ENCODE assay signal across 22 mouse cellular contexts in the genomic region with DNA sequence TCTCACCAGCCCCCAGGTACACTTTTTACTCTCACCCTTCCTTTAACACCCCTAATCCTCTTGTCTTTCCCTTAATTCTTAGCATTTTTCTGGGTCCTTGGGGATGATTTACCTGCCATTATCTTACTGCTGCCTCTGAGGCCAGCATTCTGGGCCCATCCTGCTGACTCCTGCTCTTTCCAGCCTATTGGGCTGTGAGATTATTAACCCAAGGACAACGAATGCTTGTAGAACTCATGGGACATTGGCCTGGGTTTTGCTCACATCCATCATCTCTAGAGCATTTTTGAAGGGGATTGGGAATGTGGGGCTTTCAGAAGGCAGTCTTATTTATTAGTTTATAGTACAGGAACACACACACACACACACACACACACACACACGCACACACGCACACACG.
DNase-seq lines count a peak whose midpoint lies in the region; ATAC-seq and TF ChIP-seq lines count a peak whose summit lies in the region.
"Had no signal": no experiment of that assay in that cellular context is flagged by ENCODE, and none has a peak within 500 bp of the region (broad histone marks: within the 10 kb centered on the region; RNA-seq: fewer than 3 reads in every experiment).

No protein-coding gene starts in this region.

- peak; percentile 53 for DNase-seq in heart, adult 11 months
- no peak for DNase-seq in heart, adult 9 months (ENCODE audit: low spot score in 2 of 2)
- no peak for DNase-seq in MEL (ENCODE audit: low read depth, low spot score)
- peak; percentile 11 for DNase-seq in kidney, postnatal 10 days
- peak; percentile 3 to 11 for DNase-seq in kidney, postnatal 4 days
- no peak for DNase-seq in adrenal gland, postnatal 25 days
- DNase-seq: adrenal gland, postnatal 14 days; B cell, adult 2 months; cerebellum, adult 18-20 months; cerebellum, adult 9-11 months; cerebellum, postnatal 36 days; forebrain, postnatal 0 days; gastrocnemius, postnatal 14 days; heart, postnatal 10 days; heart, postnatal 4 days had no signal

- no peaks in the 10 kb centered on the region for H3K27me3 ChIP-seq in MEL (ENCODE audit: control insufficient read depth in 1 of 2, insufficient read depth in 2 of 2, low read length in 2 of 2)
- no peaks in the 10 kb centered on the region for H3K27me3 ChIP-seq in intestine, embryonic 15.5 days (replicated peaks)
- H3K27me3 ChIP-seq: embryonic facial prominence, embryonic 13.5 days; forebrain, embryonic 13.5 days; hindbrain, embryonic 12.5 days; Patski had no signal

- TF ChIP-seq EP300 in MEL (IDR thresholded peaks at IDR 0.05; ENCODE audit: low read depth in 1 of 2, low read length in 2 of 2): no peak

- H3K4me3 ChIP-seq in MEL (ENCODE audit: control insufficient read depth in 1 of 2, insufficient read depth in 1 of 2, low read depth in 2 of 2, low read length in 2 of 2): no peak overlapping the region
- H3K4me3 ChIP-seq in intestine, embryonic 15.5 days (replicated peaks): no peak overlapping the region
- H3K4me3 ChIP-seq: embryonic facial prominence, embryonic 13.5 days; forebrain, embryonic 13.5 days; heart, embryonic 10.5 days; hindbrain, embryonic 12.5 days had no signal

- no peak for TF ChIP-seq POLR2A in MEL (IDR thresholded peaks at IDR 0.05; ENCODE audit: control insufficient read depth in 1 of 2, insufficient read depth in 1 of 2, low read depth in 1 of 2, low read length in 2 of 2, poor library complexity in 1 of 2)

- H3K9ac ChIP-seq in MEL (ENCODE audit: control insufficient read depth, low read depth, low read length, poor library complexity, severe bottlenecking): no peak overlapping the region
- no peak overlapping the region for H3K9ac ChIP-seq in intestine, embryonic 15.5 days
- H3K9ac ChIP-seq: embryonic facial prominence, embryonic 13.5 days; forebrain, embryonic 13.5 days; forebrain, postnatal 0 days; hindbrain, embryonic 12.5 days had no signal

- H3K27ac ChIP-seq in MEL (ENCODE audit: control insufficient read depth, low read depth, low read length): peak overlapping the region; percentile 36
- no peak overlapping the region for H3K27ac ChIP-seq in intestine, embryonic 15.5 days
- H3K27ac ChIP-seq: embryonic facial prominence, embryonic 13.5 days; forebrain, embryonic 13.5 days; heart, embryonic 10.5 days; hindbrain, embryonic 12.5 days had no signal

- WGBS in intestine, embryonic 15.5 days: 90% methylated on average over 4 of the region's 4 CpGs

- no peak for TF ChIP-seq RAD21 in MEL (IDR thresholded peaks at IDR 0.05; ENCODE audit: low read depth, low read length)

- H3K4me2 ChIP-seq in intestine, embryonic 15.5 days (replicated peaks): no peak overlapping the region
- H3K4me2 ChIP-seq: embryonic facial prominence, embryonic 13.5 days; forebrain, embryonic 13.5 days; hindbrain, embryonic 12.5 days had no signal

- ATAC-seq in intestine, embryonic 15.5 days: no peak
- ATAC-seq: activated CD4-positive, CD25-positive, alpha-beta regulatory T cell, adult 4 months; forebrain, embryonic 13.5 days; forebrain, postnatal 0 days; Patski had no signal

- H3K36me3 ChIP-seq in MEL (ENCODE audit: control insufficient read depth in 1 of 2, insufficient read depth in 2 of 2, low read length in 2 of 2): peaks cover 0 to 89% of the 10 kb centered on the region in 2 experiments; a peak in 2 of 4 replicates
- no peaks in the 10 kb centered on the region for H3K36me3 ChIP-seq in intestine, embryonic 15.5 days
- H3K36me3 ChIP-seq: embryonic facial prominence, embryonic 13.5 days; heart, embryonic 10.5 days; hindbrain, embryonic 12.5 days had no signal

- TF ChIP-seq CTCF in MEL (IDR thresholded peaks at IDR 0.05 in 2 of 3, conservative IDR thresholded peaks at IDR 0.05 in 1 of 3; ENCODE audit: control insufficient read depth in 1 of 3, insufficient read depth in 1 of 3, low read depth in 2 of 3, low read length in 3 of 3, poor library complexity in 1 of 3, severe bottlenecking in 1 of 3): no peak

- peaks cover 52 to 71% of the 10 kb centered on the region in 2 experiments for H3K4me1 ChIP-seq in MEL (ENCODE audit: control insufficient read depth in 1 of 2, insufficient read depth in 2 of 2, low read length in 2 of 2)
- H3K4me1 ChIP-seq in intestine, embryonic 15.5 days (replicated peaks): peaks cover 11% of the 10 kb centered on the region
- H3K4me1 ChIP-seq: embryonic facial prominence, embryonic 13.5 days; forebrain, embryonic 13.5 days; hindbrain, embryonic 12.5 days had no signal

- no peaks in the 10 kb centered on the region for H3K79me2 ChIP-seq in MEL (ENCODE audit: control insufficient read depth, insufficient read depth, low read length, poor library complexity)

- no peaks in the 10 kb centered on the region for H3K9me3 ChIP-seq in MEL (replicated peaks; ENCODE audit: insufficient read depth, low read length)
- H3K9me3 ChIP-seq in intestine, embryonic 15.5 days: no peaks in the 10 kb centered on the region
- H3K9me3 ChIP-seq: embryonic facial prominence, embryonic 13.5 days; forebrain, embryonic 13.5 days; heart, embryonic 10.5 days; hindbrain, embryonic 12.5 days had no signal

TF ChIP-seq in MEL, 35 proteins besides CTCF, POLR2A, EP300 and RAD21:
- TF ChIP-seq TCF12 (IDR thresholded peaks at IDR 0.05; ENCODE audit: low read depth, low read length): no peak
- no peak for TF ChIP-seq ZMIZ1 (IDR thresholded peaks at IDR 0.05; ENCODE audit: low read depth, low read length)
- no peak for TF ChIP-seq MAFK (IDR thresholded peaks at IDR 0.05; ENCODE audit: borderline replicate concordance, low read depth, low read length)
- TF ChIP-seq MEF2A (IDR thresholded peaks at IDR 0.05; ENCODE audit: extremely low read depth, insufficient replicate concordance, low read depth, low read length, poor library complexity, severe bottlenecking): no peak
- no peak for TF ChIP-seq TBP (IDR thresholded peaks at IDR 0.05; ENCODE audit: low read depth, low read length)
- TF ChIP-seq GATA1 (IDR thresholded peaks at IDR 0.05; ENCODE audit: low read depth, low read length): no peak
- TF ChIP-seq E2F4 (IDR thresholded peaks at IDR 0.05; ENCODE audit: borderline replicate concordance, low read depth, low read length): no peak
- TF ChIP-seq MYB (IDR thresholded peaks at IDR 0.05; ENCODE audit: low read depth, low read length): no peak
- TF ChIP-seq USF2 (IDR thresholded peaks at IDR 0.05; ENCODE audit: borderline replicate concordance in 1 of 2, insufficient read depth in 1 of 2, low read depth in 1 of 2, low read length in 2 of 2): no peak

Comparison
In these comparisons a context has a peak if more than half of its experiments do, and no peak if none do; other contexts are left out.
1. DNase-seq: peak in heart, adult 11 months (single experiment), kidney, postnatal 10 days (single experiment) and kidney, postnatal 4 days (2 of 2); none in heart, adult 9 months (0 of 2), MEL (single experiment) and adrenal gland, postnatal 25 days (single experiment).